Mouse (Mus musculus) Patski (cell line): ENCODE results near the gene BC067074. TPM values are rescaled to one million over a fixed set of nuclear protein-coding genes. Genes with fewer than 3 reads are reported as not detected.

Experiments used
- ATAC-seq: fragments of 100-300 bp; one replicate; pipeline ENCODE4 v1.8.0; 2021
- CTCF ChIA-PET: fragments of 350-600 bp; sonication (Branson Sonifier 250); formaldehyde crosslinking; loops from one replicate; lab custom pipeline; 2022; ENCODE audit warnings: inconsistent platforms; lab: Charles Lee
- POLR2A ChIA-PET: fragments of 350-600 bp; sonication (Branson Sonifier 250); formaldehyde crosslinking; loops from one replicate; lab custom pipeline; 2022; ENCODE audit warnings: antibody characterized with exemption, inconsistent platforms; lab: Charles Lee
- DNase-seq: peaks from one replicate; pipeline ENCODE4 v3.0.0-alpha.2; 2011; ENCODE audit warnings: low read depth, low spot score
- H3K27me3 ChIP-seq: fragments of 371-371 bp; one replicate; pipeline ENCODE4 v1.5.1; 2021
- CTCF ChIP-seq: fragments of 100-300 bp; IDR thresholded peaks from one replicate; pipeline ENCODE4 v1.5.1; 2021
- in situ Hi-C: fragments of 300-500 bp; cut with MboI; formaldehyde crosslinking; loops from 3 replicates; pipeline ENCODE4 v1.11.1; 2018; ENCODE audit warnings: low pct_unique_long_range_greater_than_20kb, mixed read lengths
- polyA plus RNA-seq: library from polyadenylated mRNA; unstranded; gene quantifications from one replicate; pipeline ENCODE4 v1.2.3, GENCODE M21; 2021

The BC067074 gene
- polyA plus RNA-seq, 1 experiment from 2014 or later, result 0.08 TPM

- ChIA-PET CTCF (interaction anchor here (1.0 to 1.3 kb wide), 3 partner anchors 10 to 11 kb away, joined by 3 to 5 read pairs (median 3); no protein-coding TSS in a partner anchor), POLR2A (no interaction called here)
- in situ Hi-C loops, result no loop called here
- TF ChIP-seq CTCF, result no peak
- DNase-seq, result no peak
- ATAC-seq, result no peak
- H3K27me3 ChIP-seq, result no peaks in the 10 kb centered on the region
These were observed 132.9 kb downstream of the BC067074 start for GRCm38 (mm10) chr13:113425907-113426306.

Other genes starting within 250 kb of the BC067074 start
- gene Gpx8, start 246.7 kb upstream of the BC067074 start, polyA plus RNA-seq, result 105 TPM
- not detected for gene Gzma, start 192.2 kb upstream of the BC067074 start, polyA plus RNA-seq
- not detected for gene Esm1, start 83.5 kb upstream of the BC067074 start, polyA plus RNA-seq
- gene Gzmk, start 67.3 kb upstream of the BC067074 start, polyA plus RNA-seq, result not detected